Comparison of ENCODE assay signal across 9 mouse cellular contexts in genomic region chr2:73484561-73485235, GRCm38 (mm10). TPM values are rescaled to one million over a fixed set of nuclear protein-coding genes. Genes with fewer than 3 reads are reported as not detected.
A peak's percentile ranks its signal among the peaks of the same experiment; 100 is the strongest.
DNase-seq lines count a peak whose midpoint lies in the region; ATAC-seq and TF ChIP-seq lines count a peak whose summit lies in the region.
"Had no signal": no experiment of that assay in that cellular context is flagged by ENCODE, and none has a peak within 500 bp of the region (broad histone marks: within the 10 kb centered on the region; RNA-seq: fewer than 3 reads in every experiment).

No protein-coding gene starts in this region.

- no peaks in the 10 kb centered on the region for H3K9me3 ChIP-seq in intestine, embryonic 14.5 days (ENCODE audit: control insufficient read depth, low read length)

- 0 out of 2 replicates have a peak, but pooled peaks cover 3% of the 10 kb centered on the region for H3K36me3 ChIP-seq in intestine, embryonic 14.5 days (ENCODE audit: control insufficient read depth, insufficient read depth, low read length)

- WGBS in intestine, embryonic 14.5 days, result 30% methylated on average over 15 of the region's 15 CpGs
- WGBS in olfactory bulb, adult 2 months, result 68% methylated on average over 15 of the region's 15 CpGs

- no peak for TF ChIP-seq POLR2A in cortical plate, adult 2 months (IDR thresholded peaks at IDR 0.05; ENCODE audit: extremely low read depth, insufficient read depth, low read length)
- TF ChIP-seq POLR2A in olfactory bulb, adult 2 months (IDR thresholded peaks at IDR 0.05; ENCODE audit: insufficient read depth, low read depth, low read length), result no peak

- no peak overlapping the region; the same call in 1 of the 2 replicates for H3K4me3 ChIP-seq in layer of hippocampus, adult 2 months
- peak overlapping the region; percentile 7; the same call in 1 of the 2 replicates for H3K4me3 ChIP-seq in cortical plate, adult 2 months (ENCODE audit: insufficient read depth, low read length)
- H3K4me3 ChIP-seq in intestine, embryonic 14.5 days (ENCODE audit: low read depth, low read length), result no peak overlapping the region
- H3K4me3 ChIP-seq in olfactory bulb, adult 2 months (ENCODE audit: insufficient read depth, low read depth, low read length), result peak overlapping the region; percentile 18; the same call in 1 of the 2 replicates

- H3K4me1 ChIP-seq in cortical plate, adult 2 months (ENCODE audit: control insufficient read depth, insufficient read depth, low read length), result no peaks in the 10 kb centered on the region
- H3K4me1 ChIP-seq in intestine, embryonic 14.5 days (replicated peaks; ENCODE audit: control insufficient read depth, insufficient read depth, low read length), result peaks cover 12% of the 10 kb centered on the region; the same call in 1 of the 2 replicates
- 0 out of 2 replicates have a peak, but pooled peaks cover 3% of the 10 kb centered on the region for H3K4me1 ChIP-seq in olfactory bulb, adult 2 months (ENCODE audit: control insufficient read depth, insufficient read depth, low read length)

- no peak for DNase-seq in layer of hippocampus, adult 2 months (ENCODE audit: low spot score in 2 of 2)
- no peak for DNase-seq in layer of hippocampus, postnatal 36 days
- DNase-seq in intestine, embryonic 14.5 days (ENCODE audit: low spot score), result no peak
- DNase-seq in cerebellum, postnatal 14 days, result no peak
- no peak for DNase-seq in adrenal gland, postnatal 36 days
- DNase-seq: adrenal gland, postnatal 10 days had no signal

- ATAC-seq in intestine, embryonic 14.5 days (replicated peaks; ENCODE audit: low FRiP score, low TSS enrichment, low read depth), result no peak
- ATAC-seq in frontal cortex, adult (ENCODE audit: low TSS enrichment), result no peak

- no peak overlapping the region for H3K9ac ChIP-seq in intestine, embryonic 14.5 days (ENCODE audit: low read length)

- H3K4me2 ChIP-seq in intestine, embryonic 14.5 days (ENCODE audit: low read length), result peak overlapping the region; percentile 32

- no peak for TF ChIP-seq CTCF in layer of hippocampus, adult 2 months (conservative IDR thresholded peaks at IDR 0.05)
- TF ChIP-seq CTCF in cortical plate, adult 2 months (IDR thresholded peaks at IDR 0.05; ENCODE audit: extremely low read depth, insufficient read depth, low read length), result no peak
- no peak for TF ChIP-seq CTCF in olfactory bulb, adult 2 months (IDR thresholded peaks at IDR 0.05; ENCODE audit: insufficient read depth, low read depth, low read length)

- H3K27ac ChIP-seq in layer of hippocampus, adult 2 months, result peak overlapping the region; percentile 28; the same call in 1 of the 2 replicates
- H3K27ac ChIP-seq in cortical plate, adult 2 months (ENCODE audit: insufficient read depth, low read length), result peak overlapping the region; percentile 63; the same call in 1 of the 2 replicates
- H3K27ac ChIP-seq in intestine, embryonic 14.5 days (ENCODE audit: low read depth), result peak overlapping the region; percentile 66; the same call in 1 of the 2 replicates
- H3K27ac ChIP-seq in olfactory bulb, adult 2 months (ENCODE audit: insufficient read depth, low read depth, low read length), result no peak overlapping the region

- H3K27me3 ChIP-seq in intestine, embryonic 14.5 days (replicated peaks; ENCODE audit: control insufficient read depth, insufficient read depth, low read length), result no peaks in the 10 kb centered on the region

RNA-seq across cellular contexts. Expression of gene Wipf1, which starts 44.8 kb away (rescaled TPM):
- 1 to 10 TPM; 8.1 to 10.0 TPM for total RNA-seq in layer of hippocampus, adult 2 months (2021)
- 1 to 10 TPM; 7.9 to 9.0 TPM for total RNA-seq in layer of hippocampus, postnatal 36 days (2021)
- 5.4 and 7.4 TPM in 2 replicates for polyA plus RNA-seq in cortical plate, adult 2 months (2012; rRNA removed)
- polyA plus RNA-seq in intestine, embryonic 14.5 days (2014; fragmentation: Nextera tagmentation; extraction: Ambion mirVana), result 13.6 and 14.4 TPM in 2 replicates
- polyA plus RNA-seq in olfactory bulb, adult 2 months (2012; ENCODE audit: insufficient read depth, insufficient read length, low replicate concordance, missing spikeins), result not detected in 2 replicates
- 10 to 100 TPM; 13.3 to 19.6 TPM for total RNA-seq in adrenal gland, postnatal 36 days (2021)

Comparison
In these comparisons a context has a peak if more than half of its experiments do, and no peak if none do; other contexts are left out.
1. H3K4me3 ChIP-seq: peak in cortical plate, adult 2 months (single experiment) and olfactory bulb, adult 2 months (single experiment); none in layer of hippocampus, adult 2 months (single experiment) and intestine, embryonic 14.5 days (single experiment).